Mouse (Mus musculus) embryonic stem cell, embryonic (primary cell): ENCODE results near the gene Fbxl12.

Source experiments
- CTCF ChIA-PET, 4 experiments: fragments of 300-600 bp in 2 of 4; fragments of 350-600 bp in 2 of 4; sonication (Branson Sonifier 250); formaldehyde crosslinking; loops; one replicate each; lab custom pipeline; 2022; ENCODE audit warnings: inconsistent platforms in 2 of 4; lab: Charles Lee
- POLR2A ChIA-PET, 4 experiments: fragments of 300-600 bp in 2 of 4; fragments of 350-600 bp in 2 of 4; sonication (Branson Sonifier 250); formaldehyde crosslinking; loops; one replicate each; lab custom pipeline; 2022; ENCODE audit warnings: antibody characterized with exemption in 4 of 4, inconsistent platforms in 1 of 4; lab: Charles Lee

Gene Fbxl12

GRCm38 (mm10) chr9:20644360-20645081, at the start of gene Fbxl12:
Gene Fbxl12, minus strand, starts transcription at chr9:20644767.
- CTCF ChIA-PET = interaction anchor here in 2 of 4 experiments (0.9 to 1.4 kb wide), 3 partner anchors 17 to 96 kb away, joined by 3 to 4 read pairs (median 3); no protein-coding TSS in a partner anchor
- POLR2A ChIA-PET = interaction anchor here in 3 of 4 experiments (0.5 to 13.6 kb wide), 29 partner anchors 9 to 447 kb away, joined by 3 to 414 read pairs (median 5); partner anchors contain the start of genes Pin1 (in 2 of the 3), Zfp26 (in 2 of the 3), Zfp266 (in 2 of the 3) and Angptl6 (in 1 of the 3)

GRCm38 (mm10) chr9:20692863-20693262, 48.3 kb upstream of the Fbxl12 start:
- CTCF ChIA-PET = no interaction called here
- POLR2A ChIA-PET = interaction anchor here in 2 of 4 experiments (0.6 to 0.7 kb wide), 2 partner anchors 24 to 204 kb away, joined by 3 to 4 read pairs; no protein-coding TSS in a partner anchor

GRCm38 (mm10) chr9:20690449-20690848, 45.9 kb upstream of the Fbxl12 start:
- POLR2A ChIA-PET = interaction anchor here in 2 of 4 experiments (0.7 to 1.4 kb wide), 5 partner anchors 9 to 48 kb away, joined by 3 to 4 read pairs (median 3); partner anchors contain the start of gene Ubl5 (in 1 of the 2)
- CTCF ChIA-PET = interaction anchor here in 2 of 4 experiments (0.6 to 1.0 kb wide), 2 partner anchors 28 to 49 kb away, joined by 3 to 13 read pairs; no protein-coding TSS in a partner anchor

GRCm38 (mm10) chr9:20689913-20690312, 45.3 kb upstream of the Fbxl12 start:
- ChIA-PET CTCF (interaction anchor here in 2 of 4 experiments (0.6 to 1.0 kb wide), 2 partner anchors 28 to 50 kb away, joined by 3 to 13 read pairs; no protein-coding TSS in a partner anchor), POLR2A (interaction anchor here in 3 of 4 experiments (0.6 to 1.6 kb wide), 7 partner anchors 9 to 141 kb away, joined by 3 to 4 read pairs (median 3); partner anchors contain the start of gene Ubl5 (in 1 of the 3))

GRCm38 (mm10) chr9:20689403-20689802, 44.8 kb upstream of the Fbxl12 start:
- ChIA-PET POLR2A (interaction anchor here in 3 of 4 experiments (0.6 to 1.6 kb wide), 6 partner anchors 17 to 826 kb away, joined by 3 to 4 read pairs (median 4); partner anchors contain the start of gene Ubl5 (in 1 of the 3)), CTCF (interaction anchor here in 1 of 4 experiments (0.6 to 1.0 kb wide), 2 partner anchors 27 to 780 kb away, joined by 3 to 4 read pairs; no protein-coding TSS in a partner anchor)

- ChIA-PET CTCF (interaction anchor here in 3 of 4 experiments (0.6 kb wide), 3 partner anchors 159 to 318 kb away, joined by 3 to 5 read pairs (median 3); no protein-coding TSS in a partner anchor), POLR2A (interaction anchor here in 2 of 4 experiments (0.6 to 1.3 kb wide), 3 partner anchors 10 to 19 kb away, joined by 3 to 5 read pairs (median 3); no protein-coding TSS in a partner anchor)
Observed at GRCm38 (mm10) chr9:20685081-20685861, 40.7 kb upstream of the Fbxl12 start.

- ChIA-PET POLR2A (interaction anchor here in 2 of 4 experiments (0.9 to 3.7 kb wide), 7 partner anchors 21 to 192 kb away, joined by 3 to 12 read pairs (median 4); partner anchors contain the start of gene Ubl5 (in 1 of the 2)), CTCF (interaction anchor here in 3 of 4 experiments (0.6 to 1.9 kb wide), 8 partner anchors 10 to 340 kb away, joined by 3 to 8 read pairs (median 3); no protein-coding TSS in a partner anchor)
Observed at GRCm38 (mm10) chr9:20682389-20682722, 37.8 kb upstream of the Fbxl12 start.

GRCm38 (mm10) chr9:20681546-20682388, 37.2 kb upstream of the Fbxl12 start:
- ChIA-PET CTCF (interaction anchor here (0.6 to 1.9 kb wide), 18 partner anchors 10 to 649 kb away, joined by 3 to 8 read pairs (median 3); partner anchors contain the start of gene Ubl5 (in 1 of the 4)), POLR2A (interaction anchor here (0.6 to 3.7 kb wide), 16 partner anchors 9 to 221 kb away, joined by 3 to 12 read pairs (median 3); partner anchors contain the start of genes Pin1 (in 1 of the 4) and Ubl5 (in 1 of the 4))

GRCm38 (mm10) chr9:20680378-20680958, 35.9 kb upstream of the Fbxl12 start:
- POLR2A ChIA-PET = interaction anchor here in 3 of 4 experiments (0.5 to 3.7 kb wide), 8 partner anchors 11 to 87 kb away, joined by 3 to 12 read pairs (median 4); no protein-coding TSS in a partner anchor
- CTCF ChIA-PET = interaction anchor here in 1 of 4 experiments (1.3 kb wide), 1 partner anchor 18 kb away, joined by 4 read pairs; no protein-coding TSS in a partner anchor

GRCm38 (mm10) chr9:20677892-20678291, 33.3 kb upstream of the Fbxl12 start:
- ChIA-PET CTCF (no interaction called here), POLR2A (interaction anchor here in 2 of 4 experiments (1.3 to 1.4 kb wide), 2 partner anchors 11 to 33 kb away, joined by 3 to 7 read pairs; partner anchors contain the start of gene Fbxl12 (in 1 of the 2))

- CTCF ChIA-PET = interaction anchor here in 3 of 4 experiments (0.7 to 2.3 kb wide), 7 partner anchors 10 to 132 kb away, joined by 3 to 8 read pairs (median 3); no protein-coding TSS in a partner anchor
- POLR2A ChIA-PET = interaction anchor here in 3 of 4 experiments (0.6 to 2.0 kb wide), 17 partner anchors 10 to 91 kb away, joined by 3 to 9 read pairs (median 3); partner anchors contain the start of genes Pin1 (in 3 of the 3), Fbxl12 (in 1 of the 3), Ubl5 (in 1 of the 3) and Zfp846 (in 1 of the 3)
Observed at GRCm38 (mm10) chr9:20672047-20672446, 27.5 kb upstream of the Fbxl12 start.

- ChIA-PET CTCF (no interaction called here), POLR2A (interaction anchor here (0.6 to 4.9 kb wide), 14 partner anchors 9 to 76 kb away, joined by 3 to 44 read pairs (median 4); partner anchors contain the start of genes Pin1 (in 3 of the 4), Ubl5 (in 2 of the 4) and Fbxl12 (in 1 of the 4))
Observed at GRCm38 (mm10) chr9:20668065-20668464, 23.5 kb upstream of the Fbxl12 start.

GRCm38 (mm10) chr9:20666510-20667034, 22.0 kb upstream of the Fbxl12 start:
- POLR2A ChIA-PET = interaction anchor here (0.5 to 4.9 kb wide), 42 partner anchors 8 to 1020 kb away, joined by 3 to 44 read pairs (median 4); partner anchors contain the start of genes Pin1 (in 3 of the 4), Ubl5 (in 2 of the 4), Fbxl12 (in 1 of the 4) and Zfp266 (in 1 of the 4)
- CTCF ChIA-PET = interaction anchor here in 3 of 4 experiments (0.6 to 1.1 kb wide), 4 partner anchors 13 to 364 kb away, joined by 4 to 5 read pairs (median 4); no protein-coding TSS in a partner anchor

GRCm38 (mm10) chr9:20665925-20666324, 21.4 kb upstream of the Fbxl12 start:
- ChIA-PET CTCF (interaction anchor here in 1 of 4 experiments (1.1 kb wide), 1 partner anchor 12 kb away, joined by 4 read pairs; no protein-coding TSS in a partner anchor), POLR2A (interaction anchor here in 3 of 4 experiments (0.7 to 4.9 kb wide), 25 partner anchors 7 to 196 kb away, joined by 3 to 44 read pairs (median 5); partner anchors contain the start of genes Pin1 (in 2 of the 3), Ubl5 (in 2 of the 3), Fbxl12 (in 1 of the 3) and Zfp266 (in 1 of the 3))
